Mouse (Mus musculus): ENCODE measurements around the gene Tmem63c.

DNA sequence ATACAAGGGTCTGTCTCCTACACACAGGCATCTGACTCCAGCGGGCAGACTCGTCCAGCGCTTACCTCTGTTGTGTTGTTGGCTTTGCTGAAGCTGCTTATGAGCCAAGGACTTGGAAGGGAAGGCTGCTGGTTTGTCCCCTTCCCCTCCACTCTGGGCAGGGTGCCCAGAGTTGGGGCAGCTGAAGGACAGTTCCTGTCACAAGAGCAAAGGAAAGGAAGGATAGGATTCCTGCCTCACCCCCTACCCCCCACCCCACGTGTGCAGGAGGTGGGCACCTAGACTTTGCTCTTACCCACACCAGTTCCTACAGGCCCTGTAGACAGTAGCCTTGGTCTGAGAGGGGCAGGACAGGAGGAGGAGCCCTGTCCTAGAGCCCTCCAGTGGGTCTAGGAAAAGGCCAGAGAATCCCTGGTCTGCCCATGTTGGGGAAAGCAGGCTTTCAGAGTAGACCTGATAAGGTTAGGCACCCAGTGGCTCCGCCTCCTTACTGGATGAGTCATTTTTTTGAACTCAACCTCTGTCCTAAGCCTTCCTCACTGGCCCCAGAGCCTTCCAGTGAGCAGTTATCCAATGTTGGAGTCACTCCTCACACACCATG, 10.1 kb downstream of the Tmem63c start:
- no peak for TF ChIP-seq POLR2A (IDR thresholded peaks at IDR 0.05; ENCODE audit: insufficient read depth, low read depth, low read length)
- TF ChIP-seq CTCF (IDR thresholded peaks at IDR 0.05; ENCODE audit: insufficient read depth, low read depth, low read length), result no peak

All from olfactory bulb, adult 2 months (tissue).